Mouse (Mus musculus) hindbrain, embryonic 16.5 days (tissue): ENCODE data around the gene Fcmr. TPM values are rescaled to one million over a fixed set of nuclear protein-coding genes. Genes with fewer than 3 reads are reported as not detected.

ENCODE experiments used
- ATAC-seq: fragments of 200-750 bp; cut with Nextera tagmentation; 2 replicates; pipeline ENCODE4 v1.8.0; 2017; ENCODE audit warnings: moderate TSS enrichment, moderate library complexity
- H3K27ac ChIP-seq: fragments of 300-500 bp; sonication (generic); 2 replicates; pipeline ENCODE4 v1.5.1; 2014; ENCODE audit warnings: low read depth, mild to moderate bottlenecking, control low read depth, low read length, moderate library complexity
- H3K27me3 ChIP-seq: fragments of 300-500 bp; sonication (generic); replicated peaks from 2 replicates; pipeline ENCODE4 v1.6.1; 2014; ENCODE audit warnings: low read length; ENCODE audit not compliant: control insufficient read depth, insufficient read depth
- H3K36me3 ChIP-seq: fragments of 300-500 bp; sonication (generic); 2 replicates; pipeline ENCODE4 v1.6.1; 2014; ENCODE audit warnings: mild to moderate bottlenecking, low read length, moderate library complexity, mixed read lengths; ENCODE audit not compliant: control insufficient read depth, insufficient read depth
- H3K4me1 ChIP-seq: fragments of 300-500 bp; sonication (generic); 2 replicates; pipeline ENCODE4 v1.6.1; 2014; ENCODE audit warnings: low read depth, low read length; ENCODE audit not compliant: control insufficient read depth, insufficient read depth
- H3K4me2 ChIP-seq: fragments of 300-500 bp; sonication (generic); 2 replicates; pipeline ENCODE4 v1.6.1; 2014; ENCODE audit warnings: mild to moderate bottlenecking, low read length, control low read depth, moderate library complexity
- H3K4me3 ChIP-seq: fragments of 300-500 bp; sonication (generic); 2 replicates; pipeline ENCODE4 v1.5.1; 2014; ENCODE audit warnings: mild to moderate bottlenecking, low read length, control low read depth, moderate library complexity
- H3K9ac ChIP-seq: fragments of 300-500 bp; sonication (generic); 2 replicates; pipeline ENCODE4 v1.6.1; 2014; ENCODE audit warnings: low read depth, mild to moderate bottlenecking, control low read depth, low read length, moderate library complexity
- H3K9me3 ChIP-seq: fragments of 300-500 bp; sonication (generic); 2 replicates; pipeline ENCODE4 v1.6.1; 2014; ENCODE audit warnings: mild to moderate bottlenecking, low read length, moderate library complexity; ENCODE audit not compliant: control insufficient read depth
- WGBS: fragments of 180-500 bp; shearing (Covaris S2); extraction: QIAGEN DNeasy Blood & Tissue Kit; methylation state at CpG from one replicate; pipeline ENCODE4 v1.1.7; 2014; 5-methylcytosine and 5-hydroxymethylcytosine counted together
- polyA plus RNA-seq: library from polyadenylated mRNA; unstranded; fragments of >200 nt; fragmentation: Nextera tagmentation; extraction: Ambion mirVana; gene quantifications from 2 replicates; pipeline ENCODE4 v1.2.1, GENCODE M21; 2015

Gene Fcmr
- polyA plus RNA-seq, 1 experiment from 2014 or later, result 2.4 TPM

GRCm38 (mm10) chr1:130918323-130918980 is 53.0 kb downstream of the Fcmr start:
- Histone ChIP-seq H3K36me3 (no peaks in the 10 kb centered on the region), H3K9me3 (no peaks in the 10 kb centered on the region), H3K27ac (no peak overlapping the region), H3K4me1 (no peaks in the 10 kb centered on the region), H3K4me2 (no peak overlapping the region), H3K4me3 (no peak overlapping the region), H3K9ac (no peak overlapping the region), H3K27me3 (no peaks in the 10 kb centered on the region)
- no peak for ATAC-seq
- 23% methylated on average over 1 of the region's 1 CpGs for WGBS

DNA sequence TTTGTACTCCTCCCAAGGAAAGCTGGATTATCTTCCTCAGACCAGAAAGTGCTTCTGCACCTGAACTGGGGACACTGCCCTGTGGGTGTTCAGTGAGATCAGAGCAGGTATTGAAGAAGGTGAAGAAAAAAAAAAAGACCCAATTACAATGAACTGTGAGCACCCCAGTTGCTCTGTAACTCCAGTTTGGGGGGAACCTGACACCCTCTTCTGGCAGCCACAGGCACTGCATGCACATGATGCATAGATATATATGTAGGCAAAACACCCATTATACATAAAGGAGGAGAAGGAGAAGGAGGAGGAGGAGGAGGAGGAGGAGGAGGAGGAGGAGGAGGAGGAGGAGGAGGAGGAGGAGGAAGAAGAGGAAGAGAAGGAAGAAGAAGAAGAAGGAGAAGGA is 61.0 kb downstream of the Fcmr start:
- ATAC-seq, result no peak
- Histone ChIP-seq H3K36me3 (no peaks in the 10 kb centered on the region), H3K9me3 (no peaks in the 10 kb centered on the region), H3K4me2 (no peak overlapping the region), H3K4me3 (no peak overlapping the region), H3K27ac (no peak overlapping the region), H3K27me3 (no peaks in the 10 kb centered on the region), H3K4me1 (no peaks in the 10 kb centered on the region), H3K9ac (no peak overlapping the region)

Other genes with a start within 250 kb of the Fcmr start
- gene Zp3r, start 236.0 kb upstream of the Fcmr start, polyA plus RNA-seq, result not detected in 2 replicates
- 0.05 TPM in 1 of 2 replicates, not detected in the other for gene C4bp, start 204.0 kb upstream of the Fcmr start, polyA plus RNA-seq
- 0.20 TPM in 1 of 2 replicates, not detected in the other for gene Gm29427, start 149.9 kb upstream of the Fcmr start, polyA plus RNA-seq
- gene Yod1, start 148.3 kb upstream of the Fcmr start, polyA plus RNA-seq, result 12.4 and 15.2 TPM in 2 replicates
- 17.6 and 21.0 TPM in 2 replicates for gene Pfkfb2, start 136.4 kb upstream of the Fcmr start, polyA plus RNA-seq
- gene AA986860, start 133.7 kb upstream of the Fcmr start, polyA plus RNA-seq, result 0.41 and 1.0 TPM in 2 replicates
- gene Fcamr, start 64.8 kb upstream of the Fcmr start, polyA plus RNA-seq, result not detected in 2 replicates
- gene Pigr, start 39.0 kb upstream of the Fcmr start, polyA plus RNA-seq, result not detected in 2 replicates
- gene Il24, start 21.8 kb downstream of the Fcmr start, polyA plus RNA-seq, result not detected in 2 replicates
- not detected in 2 replicates for gene Il20, start 45.8 kb downstream of the Fcmr start, polyA plus RNA-seq
- gene Il19, start 74.4 kb downstream of the Fcmr start, polyA plus RNA-seq, result not detected in 2 replicates
- 0.16 TPM in 1 of 2 replicates, not detected in the other for gene Il10, start 154.2 kb downstream of the Fcmr start, polyA plus RNA-seq
- gene Mapkapk2, start 232.2 kb downstream of the Fcmr start, polyA plus RNA-seq, result 9.1 and 15.7 TPM in 2 replicates